Mouse (Mus musculus): ENCODE measurements around the gene Dph5. TPM values are rescaled to one million over a fixed set of nuclear protein-coding genes. Genes with fewer than 3 reads are reported as not detected.

The Dph5 gene
- polyA plus RNA-seq, 1 experiment from 2014 or later = 21.9 TPM

DNA sequence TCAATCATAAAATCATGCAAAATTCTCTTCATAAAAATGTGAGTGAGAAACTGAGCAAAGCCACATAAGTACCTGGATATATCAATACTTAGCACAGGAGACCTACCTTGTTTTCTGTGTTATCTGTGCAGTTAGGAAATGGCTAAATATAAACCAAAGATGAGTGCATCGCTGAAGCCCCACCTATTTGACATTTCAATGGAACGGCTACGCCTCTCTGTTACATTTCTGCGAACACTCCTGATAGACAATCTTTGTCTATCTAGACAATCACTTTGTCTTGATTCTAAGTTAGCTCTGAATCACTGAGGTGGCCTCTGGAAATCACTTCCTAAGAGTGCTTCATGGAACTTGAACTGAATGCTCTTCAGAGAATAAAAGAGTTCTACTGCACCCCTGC, 52.9 kb downstream of the Dph5 start:
- H3K4me3 ChIP-seq = no peak overlapping the region
- H3K27ac ChIP-seq = no peak overlapping the region
- peaks cover 34% of the 10 kb centered on the region for H3K36me3 ChIP-seq
- H3K9me3 ChIP-seq (replicated peaks) = no peaks in the 10 kb centered on the region
- H3K9ac ChIP-seq = no peak overlapping the region
- no peaks in the 10 kb centered on the region for H3K4me1 ChIP-seq
- H3K27me3 ChIP-seq = no peaks in the 10 kb centered on the region
- 90% methylated on average over 4 of the region's 4 CpGs for WGBS
- no peak for ATAC-seq (ENCODE audit: low FRiP score)
- H3K4me2 ChIP-seq (replicated peaks) = no peak overlapping the region

DNA sequence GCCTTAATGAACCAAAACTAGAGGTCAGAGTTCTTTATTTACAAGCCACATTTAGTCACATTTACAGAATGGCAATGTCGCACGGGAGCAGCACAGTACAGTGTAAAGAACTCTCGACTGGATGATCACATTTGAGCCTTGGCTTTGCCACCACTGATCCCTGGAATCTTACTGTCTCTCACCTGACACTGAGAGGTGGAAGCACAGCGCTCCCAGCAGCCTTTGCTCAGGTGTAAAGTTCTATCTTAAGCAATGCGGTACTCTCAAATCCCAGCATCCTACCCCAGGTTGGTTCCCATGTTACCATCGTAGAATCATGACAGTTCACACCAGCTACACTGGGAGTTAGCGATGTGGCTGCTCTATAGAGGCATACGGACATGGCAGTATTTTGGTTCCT, 53.8 kb downstream of the Dph5 start:
- no peak for ATAC-seq (ENCODE audit: low FRiP score)
- 95% methylated on average over 8 of the region's 8 CpGs for WGBS
- no peak overlapping the region for H3K4me2 ChIP-seq (replicated peaks)
- H3K36me3 ChIP-seq = peaks cover 37% of the 10 kb centered on the region
- no peaks in the 10 kb centered on the region for H3K9me3 ChIP-seq (replicated peaks)
- no peak overlapping the region for H3K4me3 ChIP-seq
- no peaks in the 10 kb centered on the region for H3K4me1 ChIP-seq
- no peak overlapping the region for H3K9ac ChIP-seq
- H3K27me3 ChIP-seq = no peaks in the 10 kb centered on the region
- H3K27ac ChIP-seq = no peak overlapping the region

DNA sequence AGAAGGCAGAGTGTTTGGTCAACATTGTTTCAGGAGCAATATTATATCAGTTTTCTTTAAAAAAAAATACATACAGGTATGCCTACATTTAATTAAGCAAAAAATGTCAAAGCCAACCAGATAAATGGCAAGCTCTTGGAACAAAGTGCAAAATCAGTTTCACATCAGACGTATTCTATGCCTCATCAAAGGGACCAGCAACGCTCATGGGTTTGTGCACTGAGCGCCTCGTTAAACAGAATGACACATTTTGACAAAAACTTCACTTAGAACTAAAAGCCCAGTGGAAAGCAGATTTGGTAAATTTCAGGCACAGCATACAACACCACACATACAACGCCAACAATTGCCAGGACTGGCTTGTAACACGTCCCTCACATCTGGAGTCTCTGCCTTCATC, 56.7 kb downstream of the Dph5 start:
- Histone ChIP-seq H3K27me3 (no peaks in the 10 kb centered on the region), H3K9me3 (replicated peaks) (no peaks in the 10 kb centered on the region), H3K36me3 (peaks cover 34% of the 10 kb centered on the region), H3K9ac (no peak overlapping the region), H3K27ac (no peak overlapping the region), H3K4me3 (no peak overlapping the region), H3K4me2 (replicated peaks) (no peak overlapping the region), H3K4me1 (no peaks in the 10 kb centered on the region)
- 93% methylated on average over 6 of the region's 6 CpGs for WGBS
- ATAC-seq (ENCODE audit: low FRiP score) = no peak

DNA sequence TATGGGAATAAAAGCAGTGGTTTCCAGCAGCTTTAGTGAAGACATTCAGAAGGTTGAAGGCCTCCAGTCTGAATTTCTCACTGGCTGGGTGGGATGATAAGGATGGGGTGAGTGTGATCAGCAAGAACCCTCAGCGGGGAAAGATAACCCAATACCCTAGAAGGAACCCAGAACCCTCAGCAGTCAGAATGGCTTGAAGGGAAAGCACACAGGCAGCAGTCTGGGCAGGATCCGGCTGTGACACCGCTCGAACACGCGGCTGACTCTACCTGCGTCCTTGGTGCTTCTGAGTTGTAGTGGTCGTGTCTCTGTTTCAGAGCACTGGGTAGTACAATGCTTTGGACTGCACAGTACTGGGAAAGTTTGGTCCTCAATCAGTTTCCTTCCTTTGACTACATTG, 58.6 kb downstream of the Dph5 start:
- 97% methylated on average over 8 of the region's 8 CpGs for WGBS
- Histone ChIP-seq H3K4me3 (no peak overlapping the region), H3K4me2 (replicated peaks) (no peak overlapping the region), H3K27me3 (no peaks in the 10 kb centered on the region), H3K4me1 (peaks cover 3% of the 10 kb centered on the region; the same call in 1 of the 2 replicates), H3K36me3 (peaks cover 39% of the 10 kb centered on the region), H3K9me3 (replicated peaks) (no peaks in the 10 kb centered on the region), H3K27ac (no peak overlapping the region), H3K9ac (no peak overlapping the region)
- ATAC-seq (ENCODE audit: low FRiP score) = no peak

DNA sequence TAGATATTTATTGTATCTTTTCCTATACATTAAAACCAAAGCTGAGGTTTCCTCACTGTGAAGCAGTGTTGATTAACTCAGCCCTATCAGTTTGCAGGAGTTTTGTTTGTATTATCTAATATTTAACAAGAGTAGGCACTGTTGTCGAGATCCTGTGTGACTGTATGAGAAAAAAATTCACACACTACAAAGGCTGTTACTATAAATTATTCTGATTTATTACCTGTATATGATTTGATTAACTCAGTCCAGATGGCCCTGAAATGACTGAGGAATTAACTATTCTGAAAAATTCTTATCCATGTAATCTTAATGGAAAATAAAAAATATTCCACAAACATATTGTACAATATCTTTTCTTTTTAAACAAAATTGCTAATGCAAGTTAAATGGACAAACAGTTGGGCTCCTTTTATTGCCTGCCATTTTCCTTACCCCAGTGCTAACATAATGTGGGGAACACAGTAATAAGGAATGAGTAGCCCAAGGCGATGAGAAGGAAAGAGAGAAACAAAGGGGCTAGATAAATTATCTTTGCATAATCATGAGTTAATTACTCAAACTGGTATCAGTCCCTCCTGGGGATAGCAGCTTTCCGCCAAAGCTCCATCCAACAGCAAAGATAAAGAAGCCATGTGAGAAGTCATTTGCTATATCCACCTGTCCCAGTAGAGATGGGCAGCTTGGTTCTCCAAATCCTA, 61.7 kb downstream of the Dph5 start:
- no peak overlapping the region for H3K4me2 ChIP-seq (replicated peaks)
- H3K9ac ChIP-seq = no peak overlapping the region
- peak; percentile 90 for ATAC-seq (ENCODE audit: low FRiP score)
- peaks cover 39% of the 10 kb centered on the region for H3K36me3 ChIP-seq
- H3K4me3 ChIP-seq = no peak overlapping the region
- peaks cover 3% of the 10 kb centered on the region; the same call in 1 of the 2 replicates for H3K4me1 ChIP-seq
- peak overlapping the region; percentile 64; the same call in 1 of the 2 replicates for H3K27ac ChIP-seq
- no peaks in the 10 kb centered on the region for H3K9me3 ChIP-seq (replicated peaks)
- H3K27me3 ChIP-seq = no peaks in the 10 kb centered on the region
- 59% methylated on average over 3 of the region's 3 CpGs for WGBS

DNA sequence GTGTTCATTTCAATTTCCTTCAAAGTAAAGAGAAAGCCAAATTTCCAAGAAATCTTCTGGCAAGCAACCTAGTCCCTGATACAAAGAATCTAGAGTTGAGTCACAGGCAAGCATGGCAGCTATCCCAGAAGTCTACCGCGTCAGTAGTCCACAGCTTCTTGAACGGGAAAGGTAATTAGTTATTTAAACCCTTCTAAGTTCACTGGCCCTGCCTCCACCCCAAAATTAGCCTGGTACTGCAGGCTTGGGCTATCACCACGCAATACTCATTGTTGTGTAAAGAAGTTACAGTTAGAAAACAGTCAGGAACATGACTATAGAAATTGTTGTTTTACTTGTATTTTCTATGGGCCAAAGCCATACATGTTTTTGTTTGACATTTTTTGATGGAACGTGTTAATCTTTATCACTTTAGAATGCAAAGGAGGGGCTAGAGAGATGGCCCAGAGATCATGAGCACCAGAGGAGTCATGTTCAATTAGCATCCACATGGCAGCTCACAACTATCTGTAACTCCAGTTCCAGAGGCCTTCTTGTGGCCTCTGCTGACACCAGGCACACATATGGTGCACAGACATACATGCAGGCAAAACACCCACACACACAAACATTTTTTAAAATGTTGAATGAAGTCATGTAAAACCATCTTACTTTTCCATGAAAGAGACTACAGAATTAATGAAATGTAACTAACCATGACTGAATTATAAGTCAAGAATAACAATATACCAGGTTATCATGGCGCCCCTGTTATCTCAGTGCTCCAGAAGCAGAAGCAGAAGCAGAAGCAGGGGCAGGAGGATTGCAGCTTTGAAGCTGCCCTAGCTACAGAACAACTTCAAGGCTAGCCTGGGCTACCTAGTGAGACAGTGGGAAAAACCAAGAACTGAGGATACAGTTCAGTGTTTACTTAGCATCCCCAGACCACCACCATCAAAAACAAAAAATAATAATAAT, 62.6 kb downstream of the Dph5 start:
- Histone ChIP-seq H3K36me3 (peaks cover 32% of the 10 kb centered on the region), H3K4me1 (peaks cover 3% of the 10 kb centered on the region; the same call in 1 of the 2 replicates), H3K9ac (no peak overlapping the region), H3K27ac (peak overlapping the region; percentile 64; the same call in 1 of the 2 replicates), H3K4me2 (replicated peaks) (no peak overlapping the region), H3K9me3 (replicated peaks) (no peaks in the 10 kb centered on the region), H3K4me3 (no peak overlapping the region), H3K27me3 (no peaks in the 10 kb centered on the region)
- peak; percentile 28 for ATAC-seq (ENCODE audit: low FRiP score)
- WGBS = 85% methylated on average over 6 of the region's 6 CpGs

DNA sequence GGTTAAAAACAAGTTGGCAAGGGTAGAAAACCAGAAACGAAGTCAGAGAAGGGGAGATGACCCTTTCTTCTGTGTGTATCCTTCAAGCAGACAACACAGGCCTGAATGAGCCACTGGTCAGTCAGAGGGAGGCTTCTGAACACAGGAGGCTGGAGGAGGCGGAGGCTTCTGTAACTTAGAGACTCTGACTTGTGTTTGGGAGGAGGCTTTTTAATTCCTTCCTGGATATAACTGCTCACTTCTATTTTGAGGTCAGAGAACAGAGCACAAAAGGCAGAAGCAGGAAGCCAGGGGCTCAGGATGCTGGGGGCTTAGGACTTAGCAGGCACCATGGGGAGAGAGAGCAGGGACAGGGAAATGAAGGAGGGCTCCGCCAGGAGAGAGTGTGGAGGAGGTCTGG, 63.6 kb downstream of the Dph5 start:
- no peak overlapping the region for H3K4me2 ChIP-seq (replicated peaks)
- ATAC-seq (ENCODE audit: low FRiP score) = no peak
- H3K4me1 ChIP-seq = peaks cover 3% of the 10 kb centered on the region; the same call in 1 of the 2 replicates
- 0 out of 2 replicates have a peak overlapping the region, but pooled peaks have one; percentile 23 for H3K27ac ChIP-seq
- H3K9ac ChIP-seq = no peak overlapping the region
- H3K9me3 ChIP-seq (replicated peaks) = no peaks in the 10 kb centered on the region
- H3K4me3 ChIP-seq = no peak overlapping the region
- no peaks in the 10 kb centered on the region for H3K27me3 ChIP-seq
- WGBS = 68% methylated on average over 3 of the region's 3 CpGs
- H3K36me3 ChIP-seq = peaks cover 36% of the 10 kb centered on the region

DNA sequence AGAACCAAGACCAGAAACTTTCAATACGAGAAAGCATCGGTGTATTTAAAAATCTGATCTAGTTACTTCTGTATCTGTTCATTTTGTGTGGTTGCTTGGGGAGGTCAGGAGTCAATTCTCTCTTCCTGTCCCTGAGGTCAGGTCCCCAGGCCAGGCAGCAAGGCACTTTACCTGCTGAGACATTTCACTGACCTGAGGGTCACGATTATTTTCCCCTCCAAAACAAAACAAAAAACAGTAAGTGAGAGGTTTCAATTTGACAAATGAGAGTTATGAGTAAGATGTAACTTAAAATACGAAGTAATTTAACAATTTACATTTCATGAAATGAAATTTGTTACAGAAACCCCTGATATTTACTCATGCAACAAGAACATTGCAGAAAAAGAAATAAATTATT, 64.7 kb downstream of the Dph5 start:
- ATAC-seq (ENCODE audit: low FRiP score) = no peak
- Histone ChIP-seq H3K27me3 (no peaks in the 10 kb centered on the region), H3K9ac (no peak overlapping the region), H3K36me3 (peaks cover 41% of the 10 kb centered on the region), H3K4me3 (no peak overlapping the region), H3K9me3 (replicated peaks) (no peaks in the 10 kb centered on the region), H3K27ac (no peak overlapping the region), H3K4me1 (peaks cover 3% of the 10 kb centered on the region; the same call in 1 of the 2 replicates), H3K4me2 (replicated peaks) (no peak overlapping the region)
- WGBS = 79% methylated on average over 4 of the region's 4 CpGs

DNA sequence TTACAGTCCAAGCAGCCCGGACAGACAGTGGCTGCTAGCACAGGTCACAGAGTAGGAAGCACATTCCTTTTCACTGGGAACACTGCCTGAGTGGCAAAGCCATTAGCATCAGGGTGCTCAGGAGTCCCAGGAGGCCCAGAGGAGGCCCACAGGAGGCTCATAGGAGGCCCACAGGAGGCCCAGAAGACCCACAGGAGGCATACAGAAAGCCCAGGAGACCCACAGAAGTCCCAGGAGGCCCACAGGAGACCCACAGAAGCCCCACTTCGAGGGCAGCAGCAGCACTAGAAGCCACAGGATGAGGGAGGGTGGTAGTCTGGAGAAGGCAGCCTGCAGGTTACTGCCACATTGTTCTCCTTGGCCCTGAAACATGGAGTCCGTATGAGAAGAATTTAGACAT, 65.5 kb downstream of the Dph5 start:
- peaks cover 3% of the 10 kb centered on the region; the same call in 1 of the 2 replicates for H3K4me1 ChIP-seq
- no peak overlapping the region for H3K27ac ChIP-seq
- H3K27me3 ChIP-seq = no peaks in the 10 kb centered on the region
- no peaks in the 10 kb centered on the region for H3K9me3 ChIP-seq (replicated peaks)
- H3K4me3 ChIP-seq = no peak overlapping the region
- no peak overlapping the region for H3K4me2 ChIP-seq (replicated peaks)
- no peak overlapping the region for H3K9ac ChIP-seq
- ATAC-seq (ENCODE audit: low FRiP score) = no peak
- WGBS = 75% methylated on average over 3 of the region's 3 CpGs
- peaks cover 44% of the 10 kb centered on the region for H3K36me3 ChIP-seq

DNA sequence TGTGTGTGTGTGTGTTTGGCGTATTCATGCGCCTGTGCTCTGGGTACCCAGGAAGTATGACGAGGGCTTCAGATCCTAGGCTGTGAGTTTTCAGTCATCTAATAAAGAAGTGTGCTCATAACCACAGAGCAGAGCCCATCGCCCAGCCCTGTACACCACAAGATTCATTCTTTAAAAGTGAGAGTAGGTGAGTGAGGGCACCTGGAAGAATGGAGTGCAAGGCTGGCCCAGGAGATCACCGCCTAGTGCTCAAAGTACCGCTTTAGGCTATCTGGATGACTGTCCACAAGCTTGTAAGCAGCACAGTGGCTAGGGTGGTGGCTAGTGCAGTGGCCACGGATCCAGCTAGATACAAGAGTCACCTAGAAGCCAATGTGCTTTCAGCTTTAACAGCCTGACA, 69.6 kb downstream of the Dph5 start:
- Histone ChIP-seq H3K4me2 (replicated peaks) (no peak overlapping the region), H3K27ac (no peak overlapping the region), H3K9ac (no peak overlapping the region), H3K9me3 (replicated peaks) (no peaks in the 10 kb centered on the region), H3K27me3 (no peaks in the 10 kb centered on the region), H3K4me1 (no peaks in the 10 kb centered on the region), H3K4me3 (no peak overlapping the region), H3K36me3 (peaks cover 39% of the 10 kb centered on the region)
- no peak for ATAC-seq (ENCODE audit: low FRiP score)
- 95% methylated on average over 7 of the region's 7 CpGs for WGBS

DNA sequence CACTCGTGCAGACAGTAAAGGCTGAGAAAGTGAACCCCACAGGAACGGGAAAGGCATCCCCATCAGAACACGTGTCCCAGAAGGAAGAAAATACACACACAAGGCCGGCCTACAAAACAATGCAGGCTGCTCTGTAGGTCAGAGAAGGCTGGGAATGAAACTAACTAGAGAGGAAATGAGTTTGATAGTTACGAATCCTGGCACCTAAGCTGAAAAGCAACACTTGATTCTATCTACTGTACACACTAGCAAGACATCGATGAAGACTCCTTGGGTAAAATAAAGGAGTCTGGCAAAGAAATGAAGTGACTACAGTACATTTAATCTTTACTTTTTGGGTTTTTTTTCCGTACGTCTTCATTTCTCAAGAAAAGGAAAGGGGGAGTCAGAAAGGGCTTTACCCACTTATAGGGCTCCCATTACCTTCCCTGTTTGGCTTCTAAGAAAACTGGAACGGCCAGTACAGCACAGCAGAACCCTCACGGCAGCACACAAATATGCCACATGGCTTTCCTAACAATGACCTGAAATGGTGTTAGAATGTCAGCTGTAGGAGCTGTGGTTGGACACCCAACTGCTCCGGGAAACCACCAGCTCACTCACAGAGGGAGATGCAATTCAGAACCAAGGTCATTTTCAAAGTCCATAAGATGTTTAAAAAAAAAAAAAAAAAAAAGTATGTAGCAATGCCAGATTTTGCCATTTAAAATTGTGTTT, 73.8 kb downstream of the Dph5 start:
- H3K27ac ChIP-seq = no peak overlapping the region
- peaks cover 25% of the 10 kb centered on the region for H3K36me3 ChIP-seq
- no peaks in the 10 kb centered on the region for H3K4me1 ChIP-seq
- no peaks in the 10 kb centered on the region for H3K27me3 ChIP-seq
- no peak for ATAC-seq (ENCODE audit: low FRiP score)
- H3K9ac ChIP-seq = no peak overlapping the region
- no peaks in the 10 kb centered on the region for H3K9me3 ChIP-seq (replicated peaks)
- no peak overlapping the region for H3K4me3 ChIP-seq
- no peak overlapping the region for H3K4me2 ChIP-seq (replicated peaks)
- WGBS = 74% methylated on average over 11 of the region's 11 CpGs

DNA sequence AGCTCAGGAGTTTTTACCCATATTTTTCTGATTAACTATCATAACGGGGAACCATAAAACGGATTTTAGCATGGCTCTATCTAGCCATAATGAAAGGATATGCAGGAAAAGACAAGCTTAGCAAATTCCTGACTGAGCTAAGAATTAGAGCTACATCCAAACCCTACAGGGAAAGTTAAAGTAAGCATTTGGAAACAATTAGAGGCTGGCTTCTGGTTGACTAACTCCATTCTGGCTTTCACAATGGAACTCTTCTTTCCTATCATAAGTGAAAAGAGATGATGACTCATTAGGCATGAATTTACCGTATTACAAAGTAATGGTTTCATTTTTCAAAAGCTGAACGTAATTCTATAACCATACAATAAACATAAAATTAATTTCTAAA, 74.4 kb downstream of the Dph5 start:
- Histone ChIP-seq H3K4me2 (replicated peaks) (no peak overlapping the region), H3K36me3 (peaks cover 24% of the 10 kb centered on the region), H3K9me3 (replicated peaks) (no peaks in the 10 kb centered on the region), H3K4me1 (no peaks in the 10 kb centered on the region), H3K27me3 (no peaks in the 10 kb centered on the region), H3K9ac (no peak overlapping the region), H3K4me3 (no peak overlapping the region), H3K27ac (no peak overlapping the region)
- ATAC-seq (ENCODE audit: low FRiP score) = no peak
- 48% methylated on average over 4 of the region's 4 CpGs for WGBS
